In genomic region chr5:26903786-26904185, GRCm38 (mm10) we compare ENCODE assay signal across 8 mouse cellular contexts.
DNase-seq lines count a peak whose midpoint lies in the region; ATAC-seq and TF ChIP-seq lines count a peak whose summit lies in the region.

No protein-coding gene starts in this region.

- DNase-seq in heart, embryonic 10.5 days (ENCODE audit: low spot score), result no peak
- DNase-seq in heart, postnatal 25 days (ENCODE audit: low spot score), result no peak
- peak; percentile 93 for DNase-seq in ZHBTc4 (ENCODE audit: low read depth, low spot score)
- DNase-seq in spleen, adult 18-20 months, result no peak

- no peak overlapping the region for H3K9ac ChIP-seq in intestine, postnatal 0 days (ENCODE audit: low read depth, low read length)
- peak overlapping the region; percentile 70 for H3K9ac ChIP-seq in midbrain, embryonic 13.5 days (replicated peaks)

- intact Hi-C loops in heart, postnatal 25 days (cut with DNase I), result no loop called here

- H3K36me3 ChIP-seq in heart, embryonic 10.5 days, result no peaks in the 10 kb centered on the region
- H3K36me3 ChIP-seq in intestine, postnatal 0 days (ENCODE audit: control insufficient read depth, insufficient read depth), result no peaks in the 10 kb centered on the region
- no peaks in the 10 kb centered on the region for H3K36me3 ChIP-seq in midbrain, embryonic 13.5 days

- WGBS in heart, embryonic 10.5 days, result 5% methylated on average over 9 of the region's 9 CpGs
- 12% methylated on average over 9 of the region's 9 CpGs for WGBS in intestine, postnatal 0 days
- WGBS in midbrain, embryonic 13.5 days, result 6% methylated on average over 9 of the region's 9 CpGs

- H3K4me3 ChIP-seq in heart, embryonic 10.5 days, result peak overlapping the region; percentile 57
- no peak overlapping the region for H3K4me3 ChIP-seq in embryonic fibroblast, embryonic 13.5 days (ENCODE audit: insufficient read depth, low read length)
- no peak overlapping the region for H3K4me3 ChIP-seq in intestine, postnatal 0 days (ENCODE audit: low read depth, low read length)
- H3K4me3 ChIP-seq in midbrain, embryonic 13.5 days (replicated peaks), result peak overlapping the region; percentile 50

- peak; percentile 11; the same call in 1 of the 2 replicates for TF ChIP-seq CTCF in embryonic fibroblast, embryonic 13.5 days (IDR thresholded peaks at IDR 0.05; ENCODE audit: borderline replicate concordance, insufficient read depth, low read length)
- peak; percentile 39; the same call in 1 of the 2 replicates for TF ChIP-seq CTCF in intestine, postnatal 0 days (IDR thresholded peaks at IDR 0.05; ENCODE audit: low read depth)

- H3K27me3 ChIP-seq in heart, embryonic 10.5 days (ENCODE audit: insufficient read depth, poor library complexity, severe bottlenecking), result peaks cover 11% of the 10 kb centered on the region
- no peaks in the 10 kb centered on the region for H3K27me3 ChIP-seq in intestine, postnatal 0 days (replicated peaks; ENCODE audit: control insufficient read depth, insufficient read depth, low read length)
- H3K27me3 ChIP-seq in midbrain, embryonic 13.5 days, result peaks cover 3% of the 10 kb centered on the region; the same call in 1 of the 2 replicates

- H3K27ac ChIP-seq in heart, embryonic 10.5 days, result no peak overlapping the region
- H3K27ac ChIP-seq in embryonic fibroblast, embryonic 13.5 days (ENCODE audit: insufficient read depth, low read length), result no peak overlapping the region
- H3K27ac ChIP-seq in intestine, postnatal 0 days (ENCODE audit: low read depth, low read length), result no peak overlapping the region
- peak overlapping the region; percentile 65 for H3K27ac ChIP-seq in midbrain, embryonic 13.5 days

- no peaks in the 10 kb centered on the region for H3K9me3 ChIP-seq in heart, embryonic 10.5 days
- H3K9me3 ChIP-seq in intestine, postnatal 0 days (ENCODE audit: control insufficient read depth), result no peaks in the 10 kb centered on the region
- H3K9me3 ChIP-seq in midbrain, embryonic 13.5 days, result no peaks in the 10 kb centered on the region

- no peak for ATAC-seq in intestine, postnatal 0 days
- peak; percentile 46 for ATAC-seq in midbrain, embryonic 13.5 days
- ATAC-seq in megakaryocyte, adult 5-6 weeks (ENCODE audit: poor library complexity, severe bottlenecking), result no peak

- peaks cover 22% of the 10 kb centered on the region for H3K4me1 ChIP-seq in heart, embryonic 10.5 days
- no peaks in the 10 kb centered on the region for H3K4me1 ChIP-seq in embryonic fibroblast, embryonic 13.5 days (ENCODE audit: control insufficient read depth, insufficient read depth, low read length)
- H3K4me1 ChIP-seq in intestine, postnatal 0 days (replicated peaks; ENCODE audit: control insufficient read depth, insufficient read depth, low read length), result no peaks in the 10 kb centered on the region
- peaks cover 29% of the 10 kb centered on the region for H3K4me1 ChIP-seq in midbrain, embryonic 13.5 days (replicated peaks)

- no peak overlapping the region for H3K4me2 ChIP-seq in intestine, postnatal 0 days (replicated peaks; ENCODE audit: low read depth)
- peak overlapping the region; percentile 70 for H3K4me2 ChIP-seq in midbrain, embryonic 13.5 days (replicated peaks)

- TF ChIP-seq POLR2A in embryonic fibroblast, embryonic 13.5 days (IDR thresholded peaks at IDR 0.05; ENCODE audit: low read depth, low read length), result no peak

Comparison
In these comparisons a context has a peak if more than half of its experiments do, and no peak if none do; other contexts are left out.
1. H3K4me3 ChIP-seq: peak in heart, embryonic 10.5 days (single experiment) and midbrain, embryonic 13.5 days (single experiment); none in embryonic fibroblast, embryonic 13.5 days (single experiment) and intestine, postnatal 0 days (single experiment).